Mouse (Mus musculus): Measurements from ENCODE around the gene Rpl9-ps6.

Gene Rpl9-ps6

GRCm38 (mm10) chr19:32480791-32481442, 14.5 kb upstream of the Rpl9-ps6 start:
- peak; percentile 80 for DNase-seq

DNA sequence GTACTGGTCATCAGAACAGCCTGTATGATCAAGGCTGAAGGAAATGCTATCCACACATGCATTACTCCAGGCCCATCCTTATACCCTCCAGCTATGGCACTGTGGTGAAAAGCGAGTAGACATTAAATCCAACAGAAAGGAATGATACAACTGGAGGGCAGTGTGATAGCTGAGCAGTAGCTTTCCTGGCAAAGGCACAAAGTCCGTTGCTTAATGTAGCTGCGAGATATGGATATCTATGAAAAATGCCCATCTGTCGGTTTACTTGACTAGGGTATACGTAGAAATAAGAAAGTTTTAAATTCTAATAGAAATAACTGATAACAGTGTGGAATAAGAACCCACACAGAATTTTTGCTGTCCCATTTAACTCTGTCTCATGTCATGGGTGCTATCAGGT, 13.9 kb upstream of the Rpl9-ps6 start:
- DNase-seq, result peak; percentile 27

DNA sequence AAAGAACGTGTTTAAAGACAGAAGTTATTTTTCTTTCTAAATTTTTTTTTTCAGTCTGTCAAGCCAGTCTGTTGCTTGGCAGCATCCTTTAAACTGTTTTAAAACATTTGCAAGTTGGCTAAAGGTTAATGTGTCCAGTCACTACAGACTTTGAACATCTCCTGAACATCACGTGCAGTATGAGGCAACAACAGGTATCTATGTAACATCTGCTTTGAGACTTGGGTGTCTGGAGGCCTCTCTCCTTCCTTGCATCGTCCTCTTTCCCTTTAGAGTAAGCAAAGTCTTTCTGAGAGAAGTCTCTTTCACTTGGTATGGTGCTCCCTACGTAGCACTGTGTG, 10.3 kb upstream of the Rpl9-ps6 start:
- DNase-seq, result peak; percentile 37

DNA sequence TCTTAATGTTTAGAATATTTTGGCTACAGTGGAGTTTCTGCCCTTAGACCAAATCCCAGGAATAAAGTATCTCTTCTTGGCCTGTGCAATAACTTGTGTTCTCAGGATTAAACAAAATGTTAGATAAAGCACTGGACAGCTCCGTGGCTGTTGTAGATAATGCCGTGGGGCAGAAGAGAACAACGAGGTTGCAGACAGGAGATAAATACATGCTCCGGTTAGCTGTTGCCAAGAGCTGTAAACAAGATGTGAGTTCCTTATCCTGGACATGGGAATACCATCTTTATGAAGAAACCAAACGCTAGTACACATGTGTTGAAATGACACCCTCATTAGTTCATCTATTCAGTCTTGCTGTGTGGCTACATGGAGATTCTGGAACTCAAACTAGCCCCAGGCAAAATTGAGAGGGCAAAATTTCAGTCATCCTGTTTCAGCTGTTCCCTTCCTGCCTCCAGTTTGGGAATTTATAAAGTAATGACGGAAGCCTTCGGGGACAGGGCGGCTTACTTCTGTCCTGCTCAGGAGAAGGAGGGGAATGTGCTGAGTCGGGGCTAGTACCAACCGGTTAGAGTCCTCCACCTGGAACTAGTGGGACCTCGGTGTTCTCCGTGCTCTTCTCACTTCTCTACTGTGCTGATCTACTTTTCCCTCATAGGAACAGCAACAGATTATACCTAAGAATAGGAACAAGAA, 9.8 kb upstream of the Rpl9-ps6 start:
- DNase-seq, result no peak

DNA sequence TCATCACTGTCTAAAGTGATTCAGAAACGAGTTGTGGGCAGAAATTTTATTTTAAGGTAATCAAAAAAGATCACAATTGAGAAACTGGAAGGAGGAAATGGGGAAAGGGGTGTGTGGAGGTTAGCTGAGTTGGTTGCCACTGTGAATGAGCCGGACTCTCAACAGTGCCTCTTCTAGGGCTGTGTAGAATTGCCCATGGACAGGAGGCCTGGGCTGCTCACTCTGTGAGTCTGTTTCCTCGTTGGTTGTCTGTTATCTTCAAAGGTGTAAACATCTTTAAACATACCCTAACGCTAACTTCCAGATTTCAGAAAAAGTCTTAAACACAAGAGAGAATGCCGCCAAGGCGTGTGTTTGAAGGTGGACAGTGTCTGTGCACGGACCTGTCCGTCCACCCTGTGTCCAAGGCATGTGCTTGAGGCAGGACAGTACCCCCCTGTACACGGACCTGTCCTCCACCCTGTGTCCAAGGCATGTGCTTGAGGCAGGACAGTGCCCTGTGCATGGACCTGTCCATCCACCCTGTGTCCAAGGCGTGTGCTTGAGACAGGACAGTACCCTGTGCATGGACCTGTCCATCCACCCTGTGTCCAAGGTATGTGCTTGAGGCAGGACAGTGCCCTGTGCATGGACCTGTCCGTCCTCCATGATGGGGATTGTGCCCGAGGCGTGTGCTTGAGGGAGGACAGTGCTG, 4.3 kb upstream of the Rpl9-ps6 start:
- no peak for DNase-seq

- DNase-seq, result peak; percentile 88
Measured at GRCm38 (mm10) chr19:32470059-32470497, 3.7 kb upstream of the Rpl9-ps6 start.

DNA sequence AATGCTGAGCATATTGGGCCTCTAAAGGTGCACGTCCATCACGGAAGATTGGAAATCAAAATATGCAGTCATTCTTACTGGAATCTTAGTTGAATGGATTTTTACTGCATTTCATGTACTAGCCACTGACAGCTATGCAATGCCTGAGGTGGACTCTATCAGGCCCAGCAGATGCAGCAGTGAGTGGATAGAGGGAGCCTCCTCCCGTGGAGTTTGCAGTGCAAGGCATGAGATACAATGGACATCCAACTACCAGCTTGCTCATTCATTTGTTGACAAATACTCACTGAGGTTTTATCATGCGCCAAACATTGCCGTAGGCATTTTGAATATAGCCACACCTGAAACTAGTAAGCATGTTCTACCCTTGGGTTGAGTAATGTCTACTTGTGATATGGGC, 947 bp upstream of the Rpl9-ps6 start:
- DNase-seq, result peak; percentile 74

DNA sequence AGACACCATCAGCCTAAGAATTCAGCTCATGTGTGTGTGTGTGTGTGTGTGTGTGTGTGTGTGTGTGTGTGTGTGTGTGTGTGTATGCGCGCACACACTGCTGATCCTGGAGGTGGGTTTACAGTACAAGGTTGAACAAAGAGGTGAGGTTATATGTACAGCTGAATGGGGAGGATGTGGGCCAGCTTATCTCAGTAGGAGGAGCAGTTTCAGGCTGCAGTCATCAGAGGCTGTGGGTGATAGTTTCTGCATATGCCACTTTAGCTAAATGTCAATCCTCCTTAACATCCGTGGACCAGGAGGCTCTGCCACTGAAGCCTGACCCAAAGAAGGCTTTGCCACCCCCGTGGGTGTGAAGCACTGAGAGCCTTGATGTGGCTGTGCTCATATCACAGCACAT, 1.1 kb downstream of the Rpl9-ps6 start:
- peak; percentile 39 for DNase-seq

GRCm38 (mm10) chr19:32463037-32463436, 3.3 kb downstream of the Rpl9-ps6 start:
- no peak for DNase-seq

DNA sequence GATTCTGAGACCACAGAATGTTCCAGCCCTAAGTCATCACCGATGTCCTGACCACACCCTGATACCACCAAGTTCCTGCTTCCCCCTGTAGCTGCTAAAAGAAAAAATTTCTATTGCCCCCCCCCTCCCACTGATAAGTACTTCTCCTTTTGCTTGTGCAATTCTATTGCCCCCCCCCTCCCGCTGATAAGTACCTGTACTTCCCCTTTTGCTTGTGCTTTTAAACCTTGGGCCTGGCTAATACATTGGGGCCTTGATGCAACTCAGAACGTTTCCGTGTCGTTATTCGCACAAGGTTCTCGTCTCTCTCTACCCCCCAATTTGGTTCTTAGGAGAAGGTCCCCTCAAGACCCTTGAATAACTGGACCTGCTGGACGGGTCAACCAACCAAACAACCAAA, 8.7 kb downstream of the Rpl9-ps6 start:
- DNase-seq, result peak; percentile 74

GRCm38 (mm10) chr19:32456744-32457143, 9.6 kb downstream of the Rpl9-ps6 start:
- peak; percentile 82 for DNase-seq

GRCm38 (mm10) chr19:32452231-32452630, 14.1 kb downstream of the Rpl9-ps6 start:
- peak; percentile 56 for DNase-seq

DNA sequence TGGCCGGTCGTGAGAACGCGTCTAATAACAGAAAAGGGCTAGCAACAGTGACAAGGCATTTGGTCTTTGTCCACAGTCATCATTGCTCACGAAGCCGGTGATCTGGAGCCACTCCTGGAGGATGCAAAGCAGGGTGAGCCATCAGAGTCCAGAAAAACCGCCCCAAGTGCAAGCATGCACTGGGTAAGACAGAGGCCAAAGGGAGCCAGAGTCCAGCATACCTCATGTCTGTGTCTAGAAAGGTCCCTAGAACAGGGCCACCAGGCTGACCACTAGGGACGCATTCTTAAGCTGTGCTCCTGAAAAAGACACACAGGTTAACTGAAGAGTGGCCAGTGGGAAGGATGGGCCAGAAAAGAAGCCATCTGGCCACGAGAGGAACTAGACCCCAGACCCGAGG, 17.4 kb downstream of the Rpl9-ps6 start:
- DNase-seq, result peak; percentile 82

DNA sequence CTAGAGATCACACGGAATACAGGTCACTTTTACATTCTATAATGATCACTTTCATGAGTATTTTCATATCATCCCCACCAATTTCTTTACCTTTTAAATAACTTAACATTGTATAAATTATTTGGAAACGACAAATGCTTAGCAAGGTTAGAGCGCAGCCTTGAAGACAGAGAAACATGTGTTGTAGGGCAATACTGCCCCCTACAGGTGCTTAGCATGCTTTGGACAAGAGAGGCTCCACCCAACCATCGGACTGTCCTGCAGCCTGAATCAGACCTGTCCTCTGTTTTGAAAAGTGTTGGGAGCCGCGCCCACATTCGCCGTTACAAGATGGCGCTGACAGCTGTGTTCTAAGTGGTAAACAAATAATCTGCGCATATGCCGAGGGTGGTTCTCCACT, 24.8 kb downstream of the Rpl9-ps6 start:
- peak; percentile 82 for DNase-seq

DNA sequence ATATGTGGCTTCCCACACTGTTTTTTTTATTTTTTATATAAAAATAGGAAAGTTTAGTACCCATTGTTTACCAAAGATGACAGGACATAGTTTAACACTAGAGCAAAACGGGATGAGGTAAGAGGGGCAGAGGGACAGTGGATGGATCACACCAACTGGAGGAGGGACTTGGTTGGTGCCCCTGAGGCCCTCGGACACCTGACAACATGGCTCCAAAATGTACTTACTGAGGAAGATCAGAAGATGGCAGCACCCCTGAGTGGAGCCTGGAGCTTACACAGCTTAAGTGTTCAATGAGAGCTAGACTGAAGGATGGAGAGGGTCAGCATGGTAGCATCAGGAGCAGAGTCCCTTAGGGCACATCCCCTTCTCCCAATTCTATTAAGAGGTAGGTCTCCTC, 27.0 kb downstream of the Rpl9-ps6 start:
- no peak for DNase-seq

- peak; percentile 69 for DNase-seq
Measured at GRCm38 (mm10) chr19:32425856-32426255, 40.5 kb downstream of the Rpl9-ps6 start.

DNA sequence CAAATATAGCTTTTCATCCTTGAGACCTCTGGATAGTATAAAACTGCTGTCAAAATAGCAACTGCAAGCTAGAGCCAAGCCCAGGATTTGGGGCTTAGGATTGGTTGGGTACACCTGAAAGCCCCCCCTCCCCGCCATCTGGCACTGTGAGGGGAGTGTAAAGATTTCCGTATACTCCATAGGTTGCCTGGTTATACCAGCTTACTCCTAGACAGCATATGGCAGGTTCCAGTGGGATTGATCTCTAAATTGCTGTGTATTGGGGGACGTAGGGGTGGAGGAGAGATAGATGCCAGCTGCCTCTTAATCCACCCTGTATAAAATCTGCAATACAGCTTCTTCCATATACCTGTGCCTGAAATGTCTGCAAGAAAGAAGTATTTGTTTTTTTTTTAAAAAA, 41.7 kb downstream of the Rpl9-ps6 start:
- no peak for DNase-seq

GRCm38 (mm10) chr19:32419069-32419468, 47.3 kb downstream of the Rpl9-ps6 start:
- no peak for DNase-seq

- peak; percentile 81 for DNase-seq
Measured at GRCm38 (mm10) chr19:32416692-32417317, 49.6 kb downstream of the Rpl9-ps6 start.
